Mouse (Mus musculus): Measurements from ENCODE around the gene Akt1s1. TPM values are rescaled to one million over a fixed set of nuclear protein-coding genes. Genes with fewer than 3 reads are reported as not detected.
A peak's percentile ranks its signal among the peaks of the same experiment; 100 is the strongest.

Akt1s1 gene
- polyA plus RNA-seq, 1 experiment from 2014 or later, result 99.9 TPM

GRCm38 (mm10) chr7:44823409-44823808 lies 25.4 kb upstream of the Akt1s1 start:
- POLR2A ChIA-PET, result no interaction called here
- H3K27me3 ChIP-seq, result no peaks in the 10 kb centered on the region
- TF ChIP-seq CTCF (IDR thresholded peaks at IDR 0.05), result no peak
- CTCF ChIA-PET, result interaction anchor here (1.5 to 2.0 kb wide), 3 partner anchors 11 to 22 kb away, joined by 3 to 8 read pairs (median 6); no protein-coding TSS in a partner anchor
- ATAC-seq, result no peak
- in situ Hi-C loops (cut with MboI; ENCODE audit: low pct_unique_long_range_greater_than_20kb), result no loop called here
- no peak for DNase-seq (ENCODE audit: low read depth, low spot score)

- DNase-seq (ENCODE audit: low read depth, low spot score), result no peak
- ATAC-seq, result peak; percentile 72
- no peaks in the 10 kb centered on the region for H3K27me3 ChIP-seq
- in situ Hi-C loops (cut with MboI; ENCODE audit: low pct_unique_long_range_greater_than_20kb), result no loop called here
- TF ChIP-seq CTCF (IDR thresholded peaks at IDR 0.05), result peak; percentile 78
- ChIA-PET CTCF (interaction anchor here (0.6 to 3.6 kb wide), 10 partner anchors 8 to 116 kb away, joined by 3 to 21 read pairs (median 6); partner anchors contain the start of genes Atf5, Il4i1 and Nup62), POLR2A (no interaction called here)
Measured at GRCm38 (mm10) chr7:44824872-44825271, 23.9 kb upstream of the Akt1s1 start.

GRCm38 (mm10) chr7:44826771-44827170 lies 22.0 kb upstream of the Akt1s1 start:
- in situ Hi-C loops (cut with MboI; ENCODE audit: low pct_unique_long_range_greater_than_20kb), result no loop called here
- no peaks in the 10 kb centered on the region for H3K27me3 ChIP-seq
- DNase-seq (ENCODE audit: low read depth, low spot score) (no peak), ATAC-seq (no peak)
- POLR2A ChIA-PET, result interaction anchor here (1.0 to 1.9 kb wide), 3 partner anchors 12 to 104 kb away, joined by 3 to 11 read pairs (median 5); no protein-coding TSS in a partner anchor
- CTCF ChIA-PET, result interaction anchor here (1.1 to 3.6 kb wide), 4 partner anchors 9 to 72 kb away, joined by 3 to 21 read pairs (median 5); partner anchors contain the start of genes Atf5, Il4i1 and Nup62
- no peak for TF ChIP-seq CTCF (IDR thresholded peaks at IDR 0.05)

GRCm38 (mm10) chr7:44828706-44829105 lies 20.1 kb upstream of the Akt1s1 start:
- DNase-seq (ENCODE audit: low read depth, low spot score) (no peak), ATAC-seq (no peak)
- ChIA-PET POLR2A (no interaction called here), CTCF (interaction anchor here (1.6 to 3.6 kb wide), 3 partner anchors 11 to 15 kb away, joined by 4 to 21 read pairs (median 7); partner anchors contain the start of genes Atf5, Il4i1 and Nup62)
- no peaks in the 10 kb centered on the region for H3K27me3 ChIP-seq
- in situ Hi-C loops (cut with MboI; ENCODE audit: low pct_unique_long_range_greater_than_20kb), result no loop called here
- no peak for TF ChIP-seq CTCF (IDR thresholded peaks at IDR 0.05)

GRCm38 (mm10) chr7:44832763-44833162 lies 16.0 kb upstream of the Akt1s1 start:
- TF ChIP-seq CTCF (IDR thresholded peaks at IDR 0.05), result no peak
- CTCF ChIA-PET, result no interaction called here
- no peak for ATAC-seq
- H3K27me3 ChIP-seq, result no peaks in the 10 kb centered on the region
- DNase-seq (ENCODE audit: low read depth, low spot score), result no peak
- in situ Hi-C loops (cut with MboI; ENCODE audit: low pct_unique_long_range_greater_than_20kb), result no loop called here
- POLR2A ChIA-PET, result no interaction called here

GRCm38 (mm10) chr7:44835373-44836015 lies 13.3 kb upstream of the Akt1s1 start:
- ChIA-PET POLR2A (interaction anchor here (1.1 to 1.4 kb wide), 2 partner anchors 8 to 16 kb away, joined by 4 to 6 read pairs; no protein-coding TSS in a partner anchor), CTCF (interaction anchor here (1.1 to 3.1 kb wide), 2 partner anchors 10 to 13 kb away, joined by 4 to 14 read pairs; no protein-coding TSS in a partner anchor)
- TF ChIP-seq CTCF (IDR thresholded peaks at IDR 0.05), result no peak
- no peaks in the 10 kb centered on the region for H3K27me3 ChIP-seq
- DNase-seq (ENCODE audit: low read depth, low spot score), result no peak
- ATAC-seq, result no peak
- in situ Hi-C loops (cut with MboI; ENCODE audit: low pct_unique_long_range_greater_than_20kb), result no loop called here

GRCm38 (mm10) chr7:44836016-44836404 lies 12.8 kb upstream of the Akt1s1 start:
- in situ Hi-C loops (cut with MboI; ENCODE audit: low pct_unique_long_range_greater_than_20kb), result no loop called here
- H3K27me3 ChIP-seq, result no peaks in the 10 kb centered on the region
- TF ChIP-seq CTCF (IDR thresholded peaks at IDR 0.05), result no peak
- ATAC-seq, result no peak
- CTCF ChIA-PET, result interaction anchor here (0.8 to 3.1 kb wide), 3 partner anchors 8 to 14 kb away, joined by 3 to 14 read pairs (median 4); no protein-coding TSS in a partner anchor
- POLR2A ChIA-PET, result no interaction called here
- DNase-seq (ENCODE audit: low read depth, low spot score), result no peak

GRCm38 (mm10) chr7:44836423-44837053 lies 12.3 kb upstream of the Akt1s1 start:
- ChIA-PET POLR2A (interaction anchor here (1.1 kb wide), 1 partner anchor 14 kb away, joined by 4 read pairs; no protein-coding TSS in a partner anchor), CTCF (interaction anchor here (0.8 to 3.1 kb wide), 4 partner anchors 9 to 91 kb away, joined by 3 to 14 read pairs (median 4); no protein-coding TSS in a partner anchor)
- DNase-seq (ENCODE audit: low read depth, low spot score) (no peak), ATAC-seq (no peak)
- no peak for TF ChIP-seq CTCF (IDR thresholded peaks at IDR 0.05)
- no peaks in the 10 kb centered on the region for H3K27me3 ChIP-seq
- in situ Hi-C loops (cut with MboI; ENCODE audit: low pct_unique_long_range_greater_than_20kb), result no loop called here

GRCm38 (mm10) chr7:44838073-44838472 lies 10.7 kb upstream of the Akt1s1 start:
- in situ Hi-C loops (cut with MboI; ENCODE audit: low pct_unique_long_range_greater_than_20kb), result no loop called here

GRCm38 (mm10) chr7:44839171-44839490 lies 9.7 kb upstream of the Akt1s1 start:
- H3K27me3 ChIP-seq, result no peaks in the 10 kb centered on the region
- in situ Hi-C loops (cut with MboI; ENCODE audit: low pct_unique_long_range_greater_than_20kb), result no loop called here
- no peak for ATAC-seq
- TF ChIP-seq CTCF (IDR thresholded peaks at IDR 0.05), result no peak
- POLR2A ChIA-PET, result interaction anchor here (1.0 to 2.7 kb wide), 2 partner anchors 12 to 57 kb away, joined by 3 to 11 read pairs; no protein-coding TSS in a partner anchor
- CTCF ChIA-PET, result no interaction called here
- no peak for DNase-seq (ENCODE audit: low read depth, low spot score)

More at GRCm38 (mm10) chr7:44838073-44838472, 10.7 kb upstream of the Akt1s1 start:
- ChIA-PET CTCF (interaction anchor here (2.0 kb wide), 1 partner anchor 14 kb away, joined by 8 read pairs; no protein-coding TSS in a partner anchor), POLR2A (interaction anchor here (2.7 kb wide), 1 partner anchor 11 kb away, joined by 11 read pairs; no protein-coding TSS in a partner anchor)
- no peak for DNase-seq (ENCODE audit: low read depth, low spot score)
- H3K27me3 ChIP-seq, result no peaks in the 10 kb centered on the region
- no peak for TF ChIP-seq CTCF (IDR thresholded peaks at IDR 0.05)
- no peak for ATAC-seq

Data from Patski (cell line).